8 mouse cellular contexts compared by ENCODE assay signal in the genomic region with DNA sequence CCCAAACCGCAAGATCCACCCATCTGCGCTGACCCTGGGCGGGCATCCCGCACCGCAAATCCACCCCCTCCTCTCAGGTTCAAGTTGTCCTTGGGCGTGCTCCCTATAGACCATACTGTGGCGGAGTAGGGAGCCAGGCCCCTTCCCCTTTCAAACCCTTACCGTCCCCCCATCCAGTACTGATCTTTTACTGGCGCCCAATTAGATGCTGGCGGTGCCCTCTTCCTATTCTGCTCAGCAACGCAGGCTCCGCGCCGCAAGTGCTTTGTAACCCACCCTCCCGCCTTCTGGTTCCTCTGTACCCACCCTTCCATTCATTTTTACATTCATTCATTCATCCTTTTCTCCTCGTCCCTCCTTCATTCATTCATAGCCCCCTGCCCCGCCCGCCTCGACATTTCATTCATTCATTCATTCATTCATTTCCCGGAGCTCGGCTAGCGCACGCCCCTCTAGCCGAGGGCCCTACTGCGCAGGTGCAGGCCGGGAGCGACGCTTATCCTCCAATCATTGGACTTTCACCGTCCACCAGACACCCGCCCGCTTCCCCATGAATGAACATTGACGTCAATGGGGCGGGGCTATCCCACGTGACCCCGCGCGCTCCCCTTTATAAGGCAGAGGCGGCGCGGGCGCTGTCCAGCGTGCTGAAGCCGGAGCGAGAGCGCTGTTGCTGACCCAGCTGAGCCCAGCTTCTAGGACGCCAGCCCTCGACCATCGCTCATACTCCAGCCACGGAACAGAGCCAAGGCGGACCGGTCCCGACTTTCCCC. TPM values are rescaled to one million over a fixed set of nuclear protein-coding genes. Genes with fewer than 3 reads are reported as not detected.
DNase-seq lines count a peak whose midpoint lies in the region; ATAC-seq lines count a peak whose summit lies in the region.

No protein-coding gene starts in this region.

- WGBS in forebrain, embryonic 13.5 days, result under 1% methylated on average over 52 of the region's 52 CpGs
- under 1% methylated on average over 52 of the region's 52 CpGs for WGBS in liver, embryonic 15.5 days (ENCODE audit: insufficient replicate concordance)
- WGBS in neural tube, embryonic 11.5 days, result under 1% methylated on average over 51 of the region's 52 CpGs
- WGBS in stomach, embryonic 16.5 days, result under 1% methylated on average over 52 of the region's 52 CpGs

- peaks cover 43% of the 10 kb centered on the region for H3K4me1 ChIP-seq in forebrain, embryonic 13.5 days
- H3K4me1 ChIP-seq in liver, embryonic 15.5 days (replicated peaks), result peaks cover 48% of the 10 kb centered on the region
- peaks cover 16% of the 10 kb centered on the region for H3K4me1 ChIP-seq in neural tube, embryonic 11.5 days (ENCODE audit: control insufficient read depth, insufficient read depth, low read length)
- H3K4me1 ChIP-seq in stomach, embryonic 16.5 days (ENCODE audit: control insufficient read depth, insufficient read depth, low read length), result peaks cover 18% of the 10 kb centered on the region

- peak overlapping the region; percentile 99 for H3K4me2 ChIP-seq in forebrain, embryonic 13.5 days
- H3K4me2 ChIP-seq in liver, embryonic 15.5 days, result peak overlapping the region; percentile 68
- peak overlapping the region; percentile 52 for H3K4me2 ChIP-seq in neural tube, embryonic 11.5 days (ENCODE audit: low read depth)
- H3K4me2 ChIP-seq in stomach, embryonic 16.5 days (ENCODE audit: low read depth, low read length), result peak overlapping the region; percentile 65

- DNase-seq in ES-CJ7 (ENCODE audit: low read depth, low spot score), result peak; percentile 98
- DNase-seq in heart, postnatal 10 days, result peak; percentile 96 to 98
- DNase-seq in kidney, postnatal 4 days, result peak; percentile 99
- peak; percentile 97 for DNase-seq in neural tube, embryonic 11.5 days (ENCODE audit: low spot score)

- peaks cover 77% of the 10 kb centered on the region for H3K27me3 ChIP-seq in forebrain, embryonic 13.5 days
- H3K27me3 ChIP-seq in liver, embryonic 15.5 days, result peaks cover 96% of the 10 kb centered on the region
- peaks cover 68% of the 10 kb centered on the region for H3K27me3 ChIP-seq in neural tube, embryonic 11.5 days (ENCODE audit: control insufficient read depth, insufficient read depth, low read length)
- peaks cover 68% of the 10 kb centered on the region for H3K27me3 ChIP-seq in stomach, embryonic 16.5 days (ENCODE audit: control insufficient read depth, insufficient read depth, low read length)

- peak; percentile 64; the same call in 1 of the 2 replicates for ATAC-seq in cerebellum, adult (ENCODE audit: insufficient number of reproducible peaks, low FRiP score, low TSS enrichment)
- peak; percentile 79 for ATAC-seq in forebrain, embryonic 13.5 days
- ATAC-seq in liver, embryonic 15.5 days (ENCODE audit: insufficient read depth), result peak; percentile 48
- ATAC-seq in neural tube, embryonic 11.5 days (ENCODE audit: insufficient read depth, low FRiP score, low TSS enrichment), result peak; percentile 76
- ATAC-seq in stomach, embryonic 16.5 days (ENCODE audit: insufficient read depth, low FRiP score), result peak; percentile 77

- no peak overlapping the region for H3K27ac ChIP-seq in forebrain, embryonic 13.5 days
- no peak overlapping the region for H3K27ac ChIP-seq in liver, embryonic 15.5 days (replicated peaks)
- H3K27ac ChIP-seq in neural tube, embryonic 11.5 days (ENCODE audit: low read depth, low read length), result no peak overlapping the region
- no peak overlapping the region for H3K27ac ChIP-seq in stomach, embryonic 16.5 days (ENCODE audit: low read length)

- intact Hi-C loops in heart, postnatal 10 days (cut with DNase I), result no loop called here

- peak overlapping the region; percentile 51 for H3K4me3 ChIP-seq in forebrain, embryonic 13.5 days
- H3K4me3 ChIP-seq in liver, embryonic 15.5 days (replicated peaks), result peak overlapping the region; percentile 33
- peak overlapping the region; percentile 19 for H3K4me3 ChIP-seq in neural tube, embryonic 11.5 days (ENCODE audit: low read depth, low read length)
- H3K4me3 ChIP-seq in stomach, embryonic 16.5 days (replicated peaks; ENCODE audit: low read length), result peak overlapping the region; percentile 38

- H3K9ac ChIP-seq in forebrain, embryonic 13.5 days, result peak overlapping the region; percentile 56
- no peak overlapping the region for H3K9ac ChIP-seq in liver, embryonic 15.5 days
- no peak overlapping the region for H3K9ac ChIP-seq in neural tube, embryonic 11.5 days (ENCODE audit: low read length)
- H3K9ac ChIP-seq in stomach, embryonic 16.5 days (ENCODE audit: low read length), result no peak overlapping the region

- H3K9me3 ChIP-seq in forebrain, embryonic 13.5 days (replicated peaks), result no peaks in the 10 kb centered on the region
- H3K9me3 ChIP-seq in liver, embryonic 15.5 days (replicated peaks), result no peaks in the 10 kb centered on the region
- no peaks in the 10 kb centered on the region for H3K9me3 ChIP-seq in neural tube, embryonic 11.5 days (ENCODE audit: control insufficient read depth, low read length)
- H3K9me3 ChIP-seq in stomach, embryonic 16.5 days (replicated peaks; ENCODE audit: control insufficient read depth, low read length), result no peaks in the 10 kb centered on the region

- H3K36me3 ChIP-seq in forebrain, embryonic 13.5 days (ENCODE audit: poor library complexity, severe bottlenecking), result no peaks in the 10 kb centered on the region
- no peaks in the 10 kb centered on the region for H3K36me3 ChIP-seq in liver, embryonic 15.5 days (replicated peaks)
- H3K36me3 ChIP-seq in neural tube, embryonic 11.5 days (ENCODE audit: control insufficient read depth, insufficient read depth, low read length), result no peaks in the 10 kb centered on the region
- no peaks in the 10 kb centered on the region for H3K36me3 ChIP-seq in stomach, embryonic 16.5 days (ENCODE audit: control insufficient read depth, insufficient read depth, low read length)

RNA-seq across cellular contexts. Expression of a gene that starts 3.6 kb away (rescaled TPM):
- polyA plus RNA-seq in forebrain, embryonic 13.5 days (2015; fragmentation: Nextera tagmentation; extraction: Ambion mirVana), result 0.89 and 1.0 TPM in 2 replicates
- not detected for total RNA-seq in heart, postnatal 10 days (2021)
- polyA plus RNA-seq in liver, embryonic 15.5 days (2015; fragmentation: Nextera tagmentation; extraction: Ambion mirVana), result not detected in 2 replicates
- 1.2 and 1.5 TPM in 2 replicates for polyA plus RNA-seq in neural tube, embryonic 11.5 days (2014; fragmentation: Nextera tagmentation; extraction: Ambion mirVana)
- polyA plus RNA-seq in stomach, embryonic 16.5 days (2015; fragmentation: Nextera tagmentation; extraction: Ambion mirVana), result 0.34 and 0.39 TPM in 2 replicates

RNA-seq across cellular contexts. Expression of a gene that starts 16.1 kb away (rescaled TPM):
- polyA plus RNA-seq in forebrain, embryonic 13.5 days (2015; fragmentation: Nextera tagmentation; extraction: Ambion mirVana), result 252 and 260 TPM in 2 replicates
- total RNA-seq in heart, postnatal 10 days (2021), result 10 to 100 TPM; 59.7 to 65.0 TPM
- 74.7 and 77.6 TPM in 2 replicates for polyA plus RNA-seq in liver, embryonic 15.5 days (2015; fragmentation: Nextera tagmentation; extraction: Ambion mirVana)
- 166 and 168 TPM in 2 replicates for polyA plus RNA-seq in neural tube, embryonic 11.5 days (2014; fragmentation: Nextera tagmentation; extraction: Ambion mirVana)
- polyA plus RNA-seq in stomach, embryonic 16.5 days (2015; fragmentation: Nextera tagmentation; extraction: Ambion mirVana), result 187 and 192 TPM in 2 replicates

RNA-seq across cellular contexts. Expression of a gene that starts 42.0 kb away (rescaled TPM):
- 110 and 113 TPM in 2 replicates for polyA plus RNA-seq in forebrain, embryonic 13.5 days (2015; fragmentation: Nextera tagmentation; extraction: Ambion mirVana)
- 10 to 100 TPM; 51.6 to 53.4 TPM for total RNA-seq in heart, postnatal 10 days (2021)
- polyA plus RNA-seq in liver, embryonic 15.5 days (2015; fragmentation: Nextera tagmentation; extraction: Ambion mirVana), result 50.6 and 53.4 TPM in 2 replicates
- 103 and 106 TPM in 2 replicates for polyA plus RNA-seq in neural tube, embryonic 11.5 days (2014; fragmentation: Nextera tagmentation; extraction: Ambion mirVana)
- polyA plus RNA-seq in stomach, embryonic 16.5 days (2015; fragmentation: Nextera tagmentation; extraction: Ambion mirVana), result 95.3 and 104 TPM in 2 replicates

RNA-seq across cellular contexts. Expression of a gene that starts 42.2 kb away (rescaled TPM):
- 0.14 and 0.21 TPM in 2 replicates for polyA plus RNA-seq in forebrain, embryonic 13.5 days (2015; fragmentation: Nextera tagmentation; extraction: Ambion mirVana)
- total RNA-seq in heart, postnatal 10 days (2021), result 10 to 100 TPM; 11.0 to 19.3 TPM
- 0.06 and 0.20 TPM in 2 replicates for polyA plus RNA-seq in liver, embryonic 15.5 days (2015; fragmentation: Nextera tagmentation; extraction: Ambion mirVana)
- polyA plus RNA-seq in neural tube, embryonic 11.5 days (2014; fragmentation: Nextera tagmentation; extraction: Ambion mirVana), result not detected in 2 replicates
- polyA plus RNA-seq in stomach, embryonic 16.5 days (2015; fragmentation: Nextera tagmentation; extraction: Ambion mirVana), result 0.24 and 0.45 TPM in 2 replicates

RNA-seq across cellular contexts. Expression of a gene that starts 43.0 kb away (rescaled TPM):
- polyA plus RNA-seq in forebrain, embryonic 13.5 days (2015; fragmentation: Nextera tagmentation; extraction: Ambion mirVana), result 25.8 and 28.9 TPM in 2 replicates
- total RNA-seq in heart, postnatal 10 days (2021), result 10 to 100 TPM; 45.0 to 47.1 TPM
- 15.3 and 19.0 TPM in 2 replicates for polyA plus RNA-seq in liver, embryonic 15.5 days (2015; fragmentation: Nextera tagmentation; extraction: Ambion mirVana)
- 31.8 and 34.8 TPM in 2 replicates for polyA plus RNA-seq in neural tube, embryonic 11.5 days (2014; fragmentation: Nextera tagmentation; extraction: Ambion mirVana)
- polyA plus RNA-seq in stomach, embryonic 16.5 days (2015; fragmentation: Nextera tagmentation; extraction: Ambion mirVana), result 46.1 and 53.7 TPM in 2 replicates
